Mouse (Mus musculus) heart, postnatal 10 days (tissue): Measurements from ENCODE around the gene Emid1. TPM values are rescaled to one million over a fixed set of nuclear protein-coding genes. Genes with fewer than 3 reads are reported as not detected.
"Not testable (repeated sequence)": the region's sequence is repeated elsewhere in the genome, so short reads cannot be mapped to it uniquely, and the experiment has no call there.

Experiments used
- DNase-seq, 2 experiments: peaks; one replicate each; pipeline ENCODE4 v3.0.0; 2021
- intact Hi-C: fragments of 180-260 bp; cut with DNase I; formaldehyde crosslinking; loops from one replicate; pipeline ENCODE4 v1.15.1; 2025
- total RNA-seq, 2 experiments: library from RNA; stranded (reverse); gene quantifications; 2 replicates each; pipeline ENCODE4 v1.2.3; 2021

Emid1 gene
- total RNA-seq, 2 experiments from 2014 or later = 4.7 to 5.1 TPM

- peak; percentile 88 to 95 for DNase-seq
- intact Hi-C loops = loop anchor here (5.0 kb wide), 4 partner anchors 62 to 362 kb away; no protein-coding TSS in a partner anchor
These were observed 37.0 kb downstream of the Emid1 start for GRCm38 (mm10) chr11:5114931-5115581.

GRCm38 (mm10) chr11:5113645-5114044, 38.4 kb downstream of the Emid1 start:
- intact Hi-C loops = no loop called here

GRCm38 (mm10) chr11:5109441-5109840, 42.6 kb downstream of the Emid1 start:
- no peak for DNase-seq
- intact Hi-C loops = no loop called here

More at GRCm38 (mm10) chr11:5113645-5114044, 38.4 kb downstream of the Emid1 start:
- DNase-seq = no peak

DNA sequence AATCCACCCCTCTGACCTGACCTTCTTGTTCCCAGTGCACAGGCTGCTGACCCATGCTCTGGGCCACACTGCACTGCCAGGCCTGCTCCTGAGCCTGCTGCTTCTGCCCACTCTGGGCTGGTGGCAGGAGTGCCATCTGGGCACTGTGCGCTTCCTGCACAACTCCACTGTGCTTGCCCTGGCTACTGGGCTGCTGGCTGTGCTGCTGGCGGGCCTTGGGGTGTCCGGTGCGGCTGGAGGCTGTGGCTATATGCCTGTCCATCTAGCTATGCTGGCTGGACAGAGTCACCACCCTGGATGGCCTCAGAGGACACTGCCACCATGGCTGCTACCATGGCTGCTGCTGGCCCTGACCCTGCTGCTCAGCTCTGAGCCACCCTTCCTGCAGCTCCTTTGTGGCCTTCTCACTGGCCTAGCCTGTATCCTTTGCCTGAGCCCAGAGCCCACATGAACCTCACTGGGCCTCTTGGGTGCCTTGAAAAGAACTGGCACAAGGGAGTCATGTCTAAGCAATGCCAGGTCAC, 48.0 kb downstream of the Emid1 start:
- DNase-seq = no peak
- intact Hi-C loops = no loop called here

GRCm38 (mm10) chr11:5102384-5102783, 49.7 kb downstream of the Emid1 start:
- DNase-seq = no peak
- intact Hi-C loops = no loop called here

GRCm38 (mm10) chr11:5101641-5102040, 50.4 kb downstream of the Emid1 start:
- intact Hi-C loops = no loop called here
- DNase-seq = no peak

- DNase-seq = no peak
- intact Hi-C loops = no loop called here
These were observed 51.3 kb downstream of the Emid1 start for GRCm38 (mm10) chr11:5100801-5101200.

DNA sequence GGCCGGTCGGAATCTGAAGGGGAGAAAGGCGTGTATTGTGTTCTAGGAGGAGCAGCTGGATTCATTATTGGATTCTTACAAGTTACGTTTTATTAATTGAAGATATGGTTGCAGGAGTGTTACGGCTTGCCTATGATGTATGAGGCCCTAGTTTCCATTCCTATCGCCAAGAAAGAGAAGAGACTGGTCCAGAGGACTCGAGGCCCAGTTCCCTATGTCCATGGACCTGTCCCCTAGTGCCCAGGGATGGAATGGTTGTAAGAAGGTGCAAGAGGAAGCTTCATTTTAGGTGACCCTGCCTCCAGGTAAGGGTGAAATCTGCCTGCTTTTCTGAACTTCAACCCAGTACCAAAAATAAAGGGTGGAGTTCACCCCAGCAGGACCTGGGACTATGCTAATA, 51.8 kb downstream of the Emid1 start:
- intact Hi-C loops = no loop called here
- no peak for DNase-seq

DNA sequence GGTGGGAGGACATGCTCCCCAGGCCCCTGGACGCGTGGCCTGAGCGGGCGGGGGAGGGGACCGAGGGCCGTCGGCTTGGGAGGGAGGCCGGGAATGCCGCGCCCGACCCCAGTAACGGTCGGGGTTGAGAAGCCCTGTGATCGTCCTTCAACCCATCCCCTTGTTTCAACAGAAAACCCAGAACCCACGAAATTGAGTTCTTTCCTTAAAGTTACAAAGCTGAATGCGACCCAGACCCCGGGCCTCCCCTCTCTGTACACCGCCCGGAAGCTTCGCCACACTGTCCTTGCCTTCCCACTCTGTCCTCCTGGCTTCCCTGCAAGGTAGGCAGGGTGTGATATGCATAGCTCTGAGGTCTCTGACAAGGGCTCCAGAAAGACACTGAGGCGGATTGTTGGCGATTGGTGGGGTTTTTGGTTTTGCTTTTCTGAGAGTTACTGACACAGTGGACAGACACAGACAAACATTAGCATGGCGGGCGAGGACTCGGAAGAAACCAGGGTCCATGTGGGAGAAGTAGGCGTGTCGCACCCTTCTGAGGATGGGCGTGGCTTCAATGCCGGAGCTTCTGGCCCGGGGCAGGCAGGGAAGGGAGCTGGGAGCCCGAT, 52.4 kb downstream of the Emid1 start:
- intact Hi-C loops = no loop called here
- peak; percentile 90 to 91 for DNase-seq

GRCm38 (mm10) chr11:5098736-5099542, 53.1 kb downstream of the Emid1 start, which contains the start of the genes Rhbdd3 and Ewsr1:
Rhbdd3 (plus strand) TSS chr11:5098926.
Ewsr1 (minus strand) TSS chr11:5099266.
- peak; percentile 99 for DNase-seq
- intact Hi-C loops = no loop called here

DNA sequence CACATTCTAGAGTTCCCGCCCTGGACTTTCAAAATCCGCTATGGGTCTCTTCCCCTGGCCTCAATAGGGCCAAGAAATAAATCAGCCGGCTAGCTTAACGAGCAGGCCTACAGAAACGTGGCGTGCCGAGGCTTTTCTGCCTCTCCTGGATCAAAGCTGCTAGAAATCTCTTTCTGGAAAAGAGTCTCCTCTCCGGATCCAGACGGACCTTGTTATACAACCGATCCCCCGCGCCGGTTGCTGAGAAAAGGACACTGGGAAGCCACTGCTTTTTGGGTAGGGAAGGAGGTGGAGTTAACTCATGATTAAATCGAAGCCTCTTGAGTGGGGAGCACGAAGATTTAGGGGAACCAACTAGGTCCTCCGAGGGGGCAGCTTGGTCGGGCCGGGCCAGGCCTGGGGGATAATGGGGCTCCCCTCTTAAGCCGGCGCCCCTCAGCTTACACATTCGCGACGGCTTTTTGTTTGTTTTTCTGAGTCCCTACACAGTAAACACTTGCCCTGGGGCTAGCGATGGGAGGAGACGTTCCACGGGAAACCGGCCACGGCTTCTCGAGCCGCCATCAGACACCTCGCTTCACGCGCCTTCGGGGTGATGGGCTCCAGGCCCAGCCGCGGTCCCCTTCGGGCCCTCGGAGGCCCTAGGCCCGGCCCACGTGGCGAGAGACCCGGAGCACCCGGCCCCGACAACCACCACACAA, 53.9 kb downstream of the Emid1 start:
- intact Hi-C loops = no loop called here
- peak; percentile 59 to 60 for DNase-seq

- no peak for DNase-seq
- intact Hi-C loops = no loop called here
These were observed 55.5 kb downstream of the Emid1 start for GRCm38 (mm10) chr11:5096480-5097020.

DNA sequence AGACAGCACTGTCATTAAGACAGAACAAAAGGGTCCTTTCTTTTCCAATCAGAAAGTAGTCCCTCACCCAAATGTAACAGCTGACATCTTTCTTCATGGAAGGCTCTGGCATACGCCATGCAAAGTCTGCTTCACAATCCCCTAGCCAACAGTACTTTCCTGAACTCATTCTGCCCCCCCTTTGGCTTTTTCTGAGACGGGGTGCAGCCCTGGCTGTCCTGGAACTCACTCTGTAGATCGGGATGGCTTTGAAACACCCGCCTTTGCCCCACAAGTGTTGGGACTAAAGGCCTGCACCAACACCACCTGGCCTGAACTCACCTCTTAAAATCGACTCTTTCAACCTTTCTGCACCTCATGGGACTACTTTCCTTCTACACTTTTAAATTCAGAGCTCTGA, 56.2 kb downstream of the Emid1 start:
- intact Hi-C loops = no loop called here
- peak in 1 of 2 experiments; percentile 28 for DNase-seq

- no peak for DNase-seq
- intact Hi-C loops = no loop called here
These were observed 60.4 kb downstream of the Emid1 start for GRCm38 (mm10) chr11:5091706-5092105.

- intact Hi-C loops = no loop called here
These were observed 62.9 kb downstream of the Emid1 start for GRCm38 (mm10) chr11:5089147-5089546.

DNA sequence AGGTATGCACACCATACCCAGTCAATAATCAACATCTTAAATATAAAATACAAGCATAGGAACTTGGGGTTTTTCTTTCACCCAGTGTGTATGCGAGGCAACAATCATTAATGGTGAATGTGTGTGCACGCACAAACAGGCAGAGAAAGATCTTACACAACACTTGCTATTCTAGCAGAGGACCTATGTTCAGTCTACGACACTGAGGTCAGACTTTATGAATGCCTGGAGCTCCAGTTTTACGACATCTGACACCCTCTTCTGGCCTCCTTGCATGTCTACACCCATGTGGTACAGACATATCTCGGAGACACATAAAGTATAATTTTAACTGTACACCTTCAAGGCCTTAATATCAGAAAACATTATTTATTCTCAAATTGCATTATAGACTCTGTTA, 75.2 kb downstream of the Emid1 start:
- DNase-seq, intact Hi-C loops: not testable (repeated sequence)

More at GRCm38 (mm10) chr11:5089147-5089546, 62.9 kb downstream of the Emid1 start:
- DNase-seq = no peak

GRCm38 (mm10) chr11:5075760-5076159, 76.3 kb downstream of the Emid1 start:
- intact Hi-C loops = no loop called here

GRCm38 (mm10) chr11:5074882-5075281, 77.2 kb downstream of the Emid1 start:
- intact Hi-C loops = no loop called here
- peak in 1 of 2 experiments; percentile 46 for DNase-seq

More at GRCm38 (mm10) chr11:5075760-5076159, 76.3 kb downstream of the Emid1 start:
- no peak for DNase-seq

DNA sequence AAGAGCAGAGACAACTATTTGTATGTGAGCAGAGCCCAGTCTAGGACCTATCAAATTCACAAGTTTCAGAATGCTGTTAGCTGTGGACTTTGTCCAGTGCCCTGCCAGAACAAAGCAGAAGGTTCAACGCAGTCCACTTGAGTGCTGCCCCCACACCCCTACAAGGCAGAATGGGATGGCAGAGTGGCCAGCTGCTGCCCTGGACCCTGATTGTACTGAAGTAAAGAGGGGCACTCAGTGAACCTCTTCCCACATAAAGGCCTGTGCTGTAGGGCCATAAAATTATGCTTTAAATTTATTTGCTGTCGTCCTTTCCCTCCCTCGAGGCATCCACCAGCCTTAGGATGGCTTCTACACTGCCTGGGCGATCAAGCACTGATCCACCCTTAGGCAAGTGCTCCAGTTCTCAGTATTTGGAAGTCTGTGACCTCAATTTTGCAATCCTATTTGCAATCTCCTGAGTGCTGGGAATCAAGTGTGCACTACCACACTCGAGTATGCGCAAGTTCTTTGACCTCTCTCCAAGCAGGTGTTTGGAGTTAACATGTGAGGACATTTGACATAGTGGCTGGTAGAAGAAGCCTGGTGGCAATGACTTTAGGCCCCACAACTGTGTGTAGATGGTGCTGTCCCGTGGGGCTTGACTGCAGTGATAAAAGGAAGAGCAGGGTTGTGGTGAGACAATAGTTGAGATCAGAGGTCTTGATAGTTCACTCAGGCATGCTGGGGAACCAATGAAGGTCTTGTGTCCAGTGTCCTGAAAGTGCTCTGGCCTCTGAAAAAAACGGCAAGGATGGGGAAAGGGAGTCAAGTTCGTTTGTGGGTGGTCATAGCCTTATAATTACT, 83.7 kb downstream of the Emid1 start:
- no peak for DNase-seq
- intact Hi-C loops = no loop called here
